Comparison of ENCODE assay signal across 10 mouse cellular contexts in the genomic region with DNA sequence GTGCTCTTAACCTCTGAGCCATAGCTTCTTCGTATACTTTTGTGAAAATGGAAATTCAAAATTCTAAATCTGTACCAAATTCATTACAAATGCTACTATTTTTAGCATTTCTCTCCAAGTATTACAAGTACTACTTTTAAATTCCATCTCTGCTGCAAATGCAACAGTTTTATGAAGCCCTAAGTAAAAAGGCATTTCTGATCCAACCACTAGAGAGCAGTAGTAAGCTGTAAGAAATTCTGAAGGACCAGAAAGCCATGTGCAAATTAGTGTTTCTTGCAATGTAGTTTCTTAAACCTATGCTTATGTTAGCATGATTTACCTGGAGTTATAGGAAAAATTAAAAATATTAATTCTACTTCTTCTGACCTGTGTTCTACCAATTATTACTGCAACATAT. TPM values are rescaled to one million over a fixed set of nuclear protein-coding genes. Genes with fewer than 3 reads are reported as not detected.
A peak's percentile ranks its signal among the peaks of the same experiment; 100 is the strongest.
DNase-seq lines count a peak whose midpoint lies in the region; ATAC-seq and TF ChIP-seq lines count a peak whose summit lies in the region.
"Had no signal": no experiment of that assay in that cellular context is flagged by ENCODE, and none has a peak within 500 bp of the region (broad histone marks: within the 10 kb centered on the region; RNA-seq: fewer than 3 reads in every experiment).

No protein-coding gene starts in this region.

- H3K36me3 ChIP-seq in forebrain, postnatal 0 days (ENCODE audit: insufficient read depth) = peaks cover 44% of the 10 kb centered on the region
- H3K36me3 ChIP-seq in forebrain, embryonic 11.5 days (ENCODE audit: control insufficient read depth, insufficient read depth, low read length) = no peaks in the 10 kb centered on the region; the same call in 1 of the 2 replicates
- peaks cover 7% of the 10 kb centered on the region; the same call in 1 of the 2 replicates for H3K36me3 ChIP-seq in midbrain, embryonic 11.5 days (ENCODE audit: control insufficient read depth, insufficient read depth, low read length)
- H3K36me3 ChIP-seq in midbrain, embryonic 13.5 days = peaks cover 57% of the 10 kb centered on the region

- no peak overlapping the region for H3K4me3 ChIP-seq in forebrain, postnatal 0 days (ENCODE audit: low read depth, low read length)
- no peak overlapping the region for H3K4me3 ChIP-seq in forebrain, embryonic 11.5 days (ENCODE audit: low read depth, low read length)
- no peak overlapping the region for H3K4me3 ChIP-seq in midbrain, embryonic 11.5 days (ENCODE audit: low read depth, low read length)
- H3K4me3 ChIP-seq in midbrain, embryonic 13.5 days (replicated peaks) = no peak overlapping the region
- H3K4me3 ChIP-seq in cortical plate, adult 2 months (ENCODE audit: insufficient read depth, low read length) = no peak overlapping the region

- no peak overlapping the region for H3K27ac ChIP-seq in forebrain, postnatal 0 days (ENCODE audit: low read depth, low read length)
- H3K27ac ChIP-seq in forebrain, embryonic 11.5 days (ENCODE audit: low read depth, low read length) = no peak overlapping the region
- H3K27ac ChIP-seq in midbrain, embryonic 11.5 days (ENCODE audit: low read depth, low read length) = no peak overlapping the region
- no peak overlapping the region for H3K27ac ChIP-seq in midbrain, embryonic 13.5 days
- no peak overlapping the region for H3K27ac ChIP-seq in cortical plate, adult 2 months (ENCODE audit: insufficient read depth, low read length)

- no peak overlapping the region for H3K4me2 ChIP-seq in forebrain, postnatal 0 days (ENCODE audit: low read depth)
- H3K4me2 ChIP-seq in forebrain, embryonic 11.5 days (ENCODE audit: low read depth, low read length, severe bottlenecking) = no peak overlapping the region
- H3K4me2 ChIP-seq in midbrain, embryonic 11.5 days = no peak overlapping the region
- H3K4me2 ChIP-seq in midbrain, embryonic 13.5 days (replicated peaks) = no peak overlapping the region

- H3K27me3 ChIP-seq in forebrain, postnatal 0 days (ENCODE audit: insufficient read depth, low read length) = no peaks in the 10 kb centered on the region
- H3K27me3 ChIP-seq in forebrain, embryonic 11.5 days (ENCODE audit: control insufficient read depth, insufficient read depth, low read length) = no peaks in the 10 kb centered on the region
- H3K27me3 ChIP-seq in midbrain, embryonic 11.5 days (ENCODE audit: control insufficient read depth, insufficient read depth, low read length) = no peaks in the 10 kb centered on the region
- H3K27me3 ChIP-seq in midbrain, embryonic 13.5 days = no peaks in the 10 kb centered on the region

- TF ChIP-seq POLR2A in cortical plate, adult 2 months (IDR thresholded peaks at IDR 0.05; ENCODE audit: extremely low read depth, insufficient read depth, low read length) = no peak

- no peak overlapping the region for H3K9ac ChIP-seq in forebrain, postnatal 0 days
- H3K9ac ChIP-seq in forebrain, embryonic 11.5 days (ENCODE audit: low read length) = no peak overlapping the region
- H3K9ac ChIP-seq in midbrain, embryonic 11.5 days (ENCODE audit: low read length) = no peak overlapping the region
- no peak overlapping the region for H3K9ac ChIP-seq in midbrain, embryonic 13.5 days (replicated peaks)

- H3K4me1 ChIP-seq in forebrain, postnatal 0 days (ENCODE audit: insufficient read depth) = no peaks in the 10 kb centered on the region
- H3K4me1 ChIP-seq in forebrain, embryonic 11.5 days (replicated peaks; ENCODE audit: control insufficient read depth, insufficient read depth, low read length) = no peaks in the 10 kb centered on the region
- no peaks in the 10 kb centered on the region for H3K4me1 ChIP-seq in midbrain, embryonic 11.5 days (ENCODE audit: control insufficient read depth, insufficient read depth, low read length)
- no peaks in the 10 kb centered on the region for H3K4me1 ChIP-seq in midbrain, embryonic 13.5 days (replicated peaks)
- H3K4me1 ChIP-seq in cortical plate, adult 2 months (ENCODE audit: control insufficient read depth, insufficient read depth, low read length) = no peaks in the 10 kb centered on the region

- WGBS in forebrain, postnatal 0 days = 89% methylated on average over 1 of the region's 1 CpGs
- WGBS in forebrain, embryonic 11.5 days = 83% methylated on average over 1 of the region's 1 CpGs
- 95% methylated on average over 1 of the region's 1 CpGs for WGBS in midbrain, embryonic 11.5 days
- WGBS in midbrain, embryonic 13.5 days = 88% methylated on average over 1 of the region's 1 CpGs

- peak; percentile 75 for TF ChIP-seq CTCF in forebrain, postnatal 0 days (IDR thresholded peaks at IDR 0.05; ENCODE audit: low read depth)
- 0 out of 2 replicates have a peak, but pooled peaks have one; percentile 8 for TF ChIP-seq CTCF in cortical plate, adult 2 months (IDR thresholded peaks at IDR 0.05; ENCODE audit: extremely low read depth, insufficient read depth, low read length)

- H3K9me3 ChIP-seq in forebrain, postnatal 0 days (ENCODE audit: low read length) = no peaks in the 10 kb centered on the region
- no peaks in the 10 kb centered on the region for H3K9me3 ChIP-seq in forebrain, embryonic 11.5 days (ENCODE audit: control insufficient read depth, low read length)
- H3K9me3 ChIP-seq in midbrain, embryonic 11.5 days (ENCODE audit: control insufficient read depth, low read length) = no peaks in the 10 kb centered on the region
- H3K9me3 ChIP-seq in midbrain, embryonic 13.5 days = no peaks in the 10 kb centered on the region
- H3K9me3 ChIP-seq: G1E had no signal

- DNase-seq in forebrain, postnatal 0 days = peak; percentile 74
- DNase-seq in forebrain, embryonic 11.5 days (ENCODE audit: low spot score) = no peak
- DNase-seq in midbrain, embryonic 11.5 days (ENCODE audit: low spot score, missing footprints) = peak; percentile 91
- peak; percentile 62 for DNase-seq in retina, postnatal 1 day
- DNase-seq in right cerebral cortex, adult 2 months (ENCODE audit: low spot score in 2 of 2) = no peak
- DNase-seq in right cerebral cortex, postnatal 10 days (ENCODE audit: low spot score in 2 of 2) = no peak
- DNase-seq: thymus, adult 2 months had no signal

- no peak for ATAC-seq in forebrain, postnatal 0 days
- ATAC-seq in forebrain, embryonic 11.5 days (replicated peaks; ENCODE audit: low FRiP score) = no peak
- ATAC-seq in midbrain, embryonic 11.5 days (ENCODE audit: low FRiP score) = no peak
- ATAC-seq in midbrain, embryonic 13.5 days = no peak

RNA-seq across cellular contexts. Expression of gene U2surp, which starts 38.9 kb away (rescaled TPM):
- total RNA-seq in forebrain, postnatal 0 days (2014; rRNA removed) = 58.2 and 77.5 TPM in 2 replicates
- polyA plus RNA-seq in forebrain, postnatal 0 days (2015; fragmentation: Nextera tagmentation; extraction: Ambion mirVana) = 117 and 126 TPM in 2 replicates
- 130 and 159 TPM in 2 replicates for polyA plus RNA-seq in forebrain, embryonic 11.5 days (2014; fragmentation: Nextera tagmentation; extraction: Ambion mirVana)
- 157 and 169 TPM in 2 replicates for polyA plus RNA-seq in midbrain, embryonic 11.5 days (2014; fragmentation: Nextera tagmentation; extraction: Ambion mirVana)
- 153 and 172 TPM in 2 replicates for polyA plus RNA-seq in midbrain, embryonic 13.5 days (2015; fragmentation: Nextera tagmentation; extraction: Ambion mirVana)
- 24.3 and 25.9 TPM in 2 replicates for polyA plus RNA-seq in cortical plate, adult 2 months (2012; rRNA removed)

Comparison
In these comparisons a context has a peak if more than half of its experiments do, and no peak if none do; other contexts are left out.
1. DNase-seq: peak in forebrain, postnatal 0 days (single experiment), midbrain, embryonic 11.5 days (single experiment) and retina, postnatal 1 day (single experiment); none in forebrain, embryonic 11.5 days (single experiment), right cerebral cortex, adult 2 months (0 of 2) and right cerebral cortex, postnatal 10 days (0 of 2).